Mouse (Mus musculus) bone marrow macrophage, adult 2 months (primary cell): ENCODE results near the gene Fgfr2.

Source experiments
- CTCF ChIP-seq: IDR thresholded peaks from 2 replicates; pipeline ENCODE4 v1.5.1; 2012; ENCODE audit warnings: low read depth, mild to moderate bottlenecking, low read length, moderate library complexity
- POLR2A ChIP-seq: IDR thresholded peaks from 2 replicates; pipeline ENCODE4 v1.6.1; 2012; ENCODE audit warnings: mild to moderate bottlenecking, low read depth, low read length, borderline replicate concordance

- TF ChIP-seq CTCF (no peak), POLR2A (no peak)
These were observed 425.8 kb downstream of the Fgfr2 start for GRCm38 (mm10) chr7:132697258-132697796.
